Mouse (Mus musculus): ENCODE measurements around the gene Dusp12. TPM values are rescaled to one million over a fixed set of nuclear protein-coding genes. Genes with fewer than 3 reads are reported as not detected.

Gene Dusp12
- polyA plus RNA-seq, 1 experiment from 2014 or later = 45.9 TPM

- Histone ChIP-seq H3K36me3 (replicated peaks; ENCODE audit: control insufficient read depth, insufficient read depth) (no peaks in the 10 kb centered on the region), H3K27ac (no peak overlapping the region), H3K27me3 (ENCODE audit: control insufficient read depth, insufficient read depth, low read length) (peaks cover 16% of the 10 kb centered on the region; the same call in 1 of the 2 replicates), H3K4me1 (replicated peaks; ENCODE audit: control insufficient read depth, insufficient read depth, low read length) (no peaks in the 10 kb centered on the region), H3K4me2 (replicated peaks) (no peak overlapping the region; the same call in 1 of the 2 replicates), H3K4me3 (replicated peaks; ENCODE audit: low read length) (no peak overlapping the region), H3K9ac (no peak overlapping the region), H3K9me3 (ENCODE audit: control insufficient read depth, low read length) (no peaks in the 10 kb centered on the region)
- WGBS = 33% methylated on average over 10 of the region's 10 CpGs
- peak; percentile 90 for DNase-seq (ENCODE audit: low spot score)
- peak; percentile 59; the same call in 1 of the 2 replicates for ATAC-seq (ENCODE audit: low FRiP score)
These were observed 16.3 kb upstream of the Dusp12 start for GRCm38 (mm10) chr1:170901536-170902238.

- ATAC-seq (ENCODE audit: low FRiP score) (no peak), DNase-seq (ENCODE audit: low spot score) (peak; percentile 80)
- Histone ChIP-seq H3K4me3 (replicated peaks; ENCODE audit: low read length) (no peak overlapping the region), H3K4me1 (replicated peaks; ENCODE audit: control insufficient read depth, insufficient read depth, low read length) (no peaks in the 10 kb centered on the region), H3K9me3 (ENCODE audit: control insufficient read depth, low read length) (no peaks in the 10 kb centered on the region), H3K27ac (no peak overlapping the region), H3K36me3 (replicated peaks; ENCODE audit: control insufficient read depth, insufficient read depth) (no peaks in the 10 kb centered on the region), H3K4me2 (replicated peaks) (no peak overlapping the region; the same call in 1 of the 2 replicates), H3K9ac (no peak overlapping the region), H3K27me3 (ENCODE audit: control insufficient read depth, insufficient read depth, low read length) (peaks cover 9% of the 10 kb centered on the region; the same call in 1 of the 2 replicates)
- 44% methylated on average over 10 of the region's 10 CpGs for WGBS
These were observed 15.6 kb upstream of the Dusp12 start for GRCm38 (mm10) chr1:170900799-170901467.

- no peaks in the 10 kb centered on the region for H3K27me3 ChIP-seq (ENCODE audit: control insufficient read depth, insufficient read depth, low read length)
- H3K9ac ChIP-seq = no peak overlapping the region
- no peak for DNase-seq (ENCODE audit: low spot score)
These were observed 13.2 kb upstream of the Dusp12 start for GRCm38 (mm10) chr1:170898413-170899075.

GRCm38 (mm10) chr1:170896651-170897281 lies 11.4 kb upstream of the Dusp12 start:
- H3K36me3 ChIP-seq (replicated peaks; ENCODE audit: control insufficient read depth, insufficient read depth) = no peaks in the 10 kb centered on the region
- ATAC-seq (ENCODE audit: low FRiP score) (no peak), DNase-seq (ENCODE audit: low spot score) (no peak)
- H3K9me3 ChIP-seq (ENCODE audit: control insufficient read depth, low read length) = no peaks in the 10 kb centered on the region
- no peak overlapping the region for H3K9ac ChIP-seq
- no peaks in the 10 kb centered on the region for H3K27me3 ChIP-seq (ENCODE audit: control insufficient read depth, insufficient read depth, low read length)
- H3K4me1 ChIP-seq (replicated peaks; ENCODE audit: control insufficient read depth, insufficient read depth, low read length) = no peaks in the 10 kb centered on the region
- H3K4me3 ChIP-seq (replicated peaks; ENCODE audit: low read length) = no peak overlapping the region
- no peak overlapping the region for H3K27ac ChIP-seq
- WGBS = 89% methylated on average over 5 of the region's 5 CpGs
- H3K4me2 ChIP-seq (replicated peaks) = no peak overlapping the region

More at GRCm38 (mm10) chr1:170898413-170899075, 13.2 kb upstream of the Dusp12 start:
- WGBS = 77% methylated on average over 16 of the region's 16 CpGs
- no peaks in the 10 kb centered on the region for H3K36me3 ChIP-seq (replicated peaks; ENCODE audit: control insufficient read depth, insufficient read depth)
- no peaks in the 10 kb centered on the region for H3K4me1 ChIP-seq (replicated peaks; ENCODE audit: control insufficient read depth, insufficient read depth, low read length)
- no peak for ATAC-seq (ENCODE audit: low FRiP score)
- H3K27ac ChIP-seq = no peak overlapping the region
- no peak overlapping the region for H3K4me3 ChIP-seq (replicated peaks; ENCODE audit: low read length)
- H3K9me3 ChIP-seq (ENCODE audit: control insufficient read depth, low read length) = no peaks in the 10 kb centered on the region
- no peak overlapping the region for H3K4me2 ChIP-seq (replicated peaks)

GRCm38 (mm10) chr1:170894603-170895602 lies 9.6 kb upstream of the Dusp12 start:
- Histone ChIP-seq H3K4me1 (replicated peaks; ENCODE audit: control insufficient read depth, insufficient read depth, low read length) (no peaks in the 10 kb centered on the region), H3K27ac (no peak overlapping the region), H3K36me3 (replicated peaks; ENCODE audit: control insufficient read depth, insufficient read depth) (no peaks in the 10 kb centered on the region), H3K9ac (no peak overlapping the region), H3K27me3 (ENCODE audit: control insufficient read depth, insufficient read depth, low read length) (no peaks in the 10 kb centered on the region), H3K4me3 (replicated peaks; ENCODE audit: low read length) (no peak overlapping the region), H3K9me3 (ENCODE audit: control insufficient read depth, low read length) (no peaks in the 10 kb centered on the region), H3K4me2 (replicated peaks) (no peak overlapping the region)
- DNase-seq (ENCODE audit: low spot score) = peak; percentile 77
- no peak for ATAC-seq (ENCODE audit: low FRiP score)
- 67% methylated on average over 9 of the region's 9 CpGs for WGBS

GRCm38 (mm10) chr1:170892279-170892678 lies 6.9 kb upstream of the Dusp12 start:
- Histone ChIP-seq H3K36me3 (replicated peaks; ENCODE audit: control insufficient read depth, insufficient read depth) (no peaks in the 10 kb centered on the region), H3K27ac (no peak overlapping the region), H3K9ac (no peak overlapping the region), H3K27me3 (ENCODE audit: control insufficient read depth, insufficient read depth, low read length) (no peaks in the 10 kb centered on the region), H3K9me3 (ENCODE audit: control insufficient read depth, low read length) (no peaks in the 10 kb centered on the region), H3K4me3 (replicated peaks; ENCODE audit: low read length) (no peak overlapping the region), H3K4me1 (replicated peaks; ENCODE audit: control insufficient read depth, insufficient read depth, low read length) (no peaks in the 10 kb centered on the region), H3K4me2 (replicated peaks) (no peak overlapping the region)
- no peak for DNase-seq (ENCODE audit: low spot score)
- 52% methylated on average over 1 of the region's 1 CpGs for WGBS
- no peak for ATAC-seq (ENCODE audit: low FRiP score)

GRCm38 (mm10) chr1:170891646-170892045 lies 6.3 kb upstream of the Dusp12 start:
- H3K4me3 ChIP-seq (replicated peaks; ENCODE audit: low read length) = no peak overlapping the region
- no peak overlapping the region for H3K4me2 ChIP-seq (replicated peaks)
- no peak overlapping the region for H3K9ac ChIP-seq
- DNase-seq (ENCODE audit: low spot score) (no peak), ATAC-seq (ENCODE audit: low FRiP score) (no peak)
- no peaks in the 10 kb centered on the region for H3K9me3 ChIP-seq (ENCODE audit: control insufficient read depth, low read length)
- no peak overlapping the region for H3K27ac ChIP-seq
- WGBS = 68% methylated on average over 2 of the region's 2 CpGs
- H3K27me3 ChIP-seq (ENCODE audit: control insufficient read depth, insufficient read depth, low read length) = no peaks in the 10 kb centered on the region
- H3K4me1 ChIP-seq (replicated peaks; ENCODE audit: control insufficient read depth, insufficient read depth, low read length) = no peaks in the 10 kb centered on the region
- no peaks in the 10 kb centered on the region for H3K36me3 ChIP-seq (replicated peaks; ENCODE audit: control insufficient read depth, insufficient read depth)

- Histone ChIP-seq H3K9ac (no peak overlapping the region), H3K27me3 (ENCODE audit: control insufficient read depth, insufficient read depth, low read length) (no peaks in the 10 kb centered on the region), H3K27ac (no peak overlapping the region), H3K4me2 (replicated peaks) (no peak overlapping the region), H3K36me3 (replicated peaks; ENCODE audit: control insufficient read depth, insufficient read depth) (no peaks in the 10 kb centered on the region), H3K4me1 (replicated peaks; ENCODE audit: control insufficient read depth, insufficient read depth, low read length) (peaks cover 3% of the 10 kb centered on the region; the same call in 1 of the 2 replicates), H3K9me3 (ENCODE audit: control insufficient read depth, low read length) (no peaks in the 10 kb centered on the region), H3K4me3 (replicated peaks; ENCODE audit: low read length) (no peak overlapping the region)
- WGBS = 68% methylated on average over 4 of the region's 4 CpGs
- DNase-seq (ENCODE audit: low spot score) (no peak), ATAC-seq (ENCODE audit: low FRiP score) (no peak)
These were observed 4.0 kb upstream of the Dusp12 start for GRCm38 (mm10) chr1:170889310-170889709.
